Mouse (Mus musculus): Measurements from ENCODE around the gene Spag5. TPM values are rescaled to one million over a fixed set of nuclear protein-coding genes. Genes with fewer than 3 reads are reported as not detected.

Gene Spag5
- total RNA-seq, 2 experiments from 2014 or later = 2.3 to 2.5 TPM

GRCm38 (mm10) chr11:78322076-78322831, 20.9 kb downstream of the Spag5 start:
- no peak for DNase-seq (ENCODE audit: low spot score)

GRCm38 (mm10) chr11:78322860-78323259, 21.5 kb downstream of the Spag5 start, which contains the start of gene Aldoc:
Gene Aldoc (plus strand): TSS chr11:78322968.
- DNase-seq (ENCODE audit: low spot score) = peak; percentile 69

- no peak for DNase-seq (ENCODE audit: low spot score)
These were observed 22.9 kb downstream of the Spag5 start for GRCm38 (mm10) chr11:78324000-78324785.

GRCm38 (mm10) chr11:78324965-78325364, 23.6 kb downstream of the Spag5 start:
- DNase-seq (ENCODE audit: low spot score) = no peak

GRCm38 (mm10) chr11:78327215-78327614, 25.9 kb downstream of the Spag5 start:
- no peak for DNase-seq (ENCODE audit: low spot score)

GRCm38 (mm10) chr11:78327634-78328511, 26.5 kb downstream of the Spag5 start, which contains the start of gene Pigs:
Gene Pigs (plus strand): TSS chr11:78328415.
- DNase-seq (ENCODE audit: low spot score) = peak; percentile 98

GRCm38 (mm10) chr11:78328512-78329056, 27.3 kb downstream of the Spag5 start:
- no peak for DNase-seq (ENCODE audit: low spot score)

- DNase-seq (ENCODE audit: low spot score) = no peak
These were observed 31.3 kb downstream of the Spag5 start for GRCm38 (mm10) chr11:78332676-78333075.

- DNase-seq (ENCODE audit: low spot score) = no peak
These were observed 32.7 kb downstream of the Spag5 start for GRCm38 (mm10) chr11:78333992-78334391.

- DNase-seq (ENCODE audit: low spot score) = peak; percentile 63
These were observed 35.7 kb downstream of the Spag5 start for GRCm38 (mm10) chr11:78337040-78337439.

- no peak for DNase-seq (ENCODE audit: low spot score)
These were observed 40.4 kb downstream of the Spag5 start for GRCm38 (mm10) chr11:78341702-78342101.

GRCm38 (mm10) chr11:78343381-78344327, 42.3 kb downstream of the Spag5 start, which contains the start of gene Unc119:
Gene Unc119 (plus strand): TSS chr11:78343482.
- DNase-seq (ENCODE audit: low spot score) = peak; percentile 68

GRCm38 (mm10) chr11:78344328-78344889, 43.1 kb downstream of the Spag5 start:
- no peak for DNase-seq (ENCODE audit: low spot score)

- DNase-seq (ENCODE audit: low spot score) = peak; percentile 80
These were observed 43.8 kb downstream of the Spag5 start for GRCm38 (mm10) chr11:78344890-78345715.

- DNase-seq (ENCODE audit: low spot score) = no peak
These were observed 44.5 kb downstream of the Spag5 start for GRCm38 (mm10) chr11:78345801-78346200.

- no peak for DNase-seq (ENCODE audit: low spot score)
These were observed 45.2 kb downstream of the Spag5 start for GRCm38 (mm10) chr11:78346326-78347069.

- peak; percentile 79 for DNase-seq (ENCODE audit: low spot score)
These were observed 45.9 kb downstream of the Spag5 start for GRCm38 (mm10) chr11:78347070-78347754.

Measured in gastrocnemius, adult 18-20 months (tissue).